Mouse (Mus musculus) ovary, adult 2 months (tissue): ENCODE results near the gene Plxna1. TPM values are rescaled to one million over a fixed set of nuclear protein-coding genes. Genes with fewer than 3 reads are reported as not detected.

Experiments
- polyA plus RNA-seq: library from polyadenylated mRNA; depleted of rRNA; stranded (reverse); fragments of >200 nt; gene quantifications from 2 replicates; pipeline ENCODE4 v1.2.3, GENCODE M21; 2012; rRNA removed

Plxna1 gene
- polyA plus RNA-seq, result 121 and 127 TPM in 2 replicates

DNA sequence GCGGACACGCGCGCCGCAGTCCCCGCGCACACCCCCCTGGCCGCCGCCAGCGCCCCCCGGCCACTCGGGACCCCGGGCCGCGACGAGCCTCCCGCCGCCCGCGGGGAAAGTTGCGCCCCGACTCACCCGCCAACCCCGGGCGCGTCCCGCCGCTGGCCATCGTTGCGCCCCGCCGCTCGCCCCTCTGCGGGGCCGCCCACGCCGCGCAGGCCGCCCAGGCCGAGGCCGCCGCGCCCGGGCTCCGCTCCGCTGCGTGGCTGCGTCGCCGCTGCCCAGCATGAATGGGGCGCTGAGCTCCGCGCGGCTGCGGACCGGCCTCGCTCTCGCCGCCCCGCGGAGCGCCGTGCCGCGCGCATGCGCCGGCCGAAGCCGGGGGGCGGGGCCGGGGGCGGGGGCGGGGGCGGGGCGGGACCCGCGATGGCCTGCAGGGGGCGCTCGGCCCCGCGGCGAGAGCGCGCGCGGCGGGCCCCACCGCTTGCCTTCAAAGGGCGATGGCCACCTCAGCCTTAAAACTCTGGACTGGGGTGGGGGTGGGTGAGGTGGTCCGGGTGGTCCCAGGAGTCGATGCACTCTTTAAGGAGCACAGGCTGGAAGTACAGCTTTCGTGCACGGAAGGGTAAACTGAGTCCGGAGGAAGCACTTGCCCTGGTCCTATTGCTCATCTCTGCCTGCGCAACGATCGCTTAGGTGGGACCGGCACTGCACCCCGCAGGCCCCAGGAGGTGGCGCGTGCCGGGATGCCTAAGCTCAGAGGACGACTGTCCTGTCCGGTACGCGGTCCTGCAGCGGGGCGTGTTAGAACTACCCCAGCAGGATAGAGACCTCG, at the start of gene Plxna1:
Gene Plxna1 (minus strand): TSS at position 340 of the 826 bp plus-strand sequence.

Other genes starting within 250 kb of the Plxna1 start
- gene Chchd6, start 233.0 kb upstream of the Plxna1 start, polyA plus RNA-seq, result 36.0 and 69.2 TPM in 2 replicates